Mouse (Mus musculus) embryonic fibroblast, embryonic 13.5 days (primary cell): Measurements from ENCODE around the gene Tmem212.

ENCODE experiments used
- CTCF ChIP-seq: IDR thresholded peaks from 2 replicates; pipeline ENCODE4 v1.5.1; 2011; ENCODE audit warnings: mild to moderate bottlenecking, control low read depth, low read length, moderate library complexity, borderline replicate concordance; ENCODE audit not compliant: insufficient read depth
- POLR2A ChIP-seq: IDR thresholded peaks from 2 replicates; pipeline ENCODE4 v1.6.1; 2011; ENCODE audit warnings: low read depth, mild to moderate bottlenecking, control low read depth, low read length, moderate library complexity

DNA sequence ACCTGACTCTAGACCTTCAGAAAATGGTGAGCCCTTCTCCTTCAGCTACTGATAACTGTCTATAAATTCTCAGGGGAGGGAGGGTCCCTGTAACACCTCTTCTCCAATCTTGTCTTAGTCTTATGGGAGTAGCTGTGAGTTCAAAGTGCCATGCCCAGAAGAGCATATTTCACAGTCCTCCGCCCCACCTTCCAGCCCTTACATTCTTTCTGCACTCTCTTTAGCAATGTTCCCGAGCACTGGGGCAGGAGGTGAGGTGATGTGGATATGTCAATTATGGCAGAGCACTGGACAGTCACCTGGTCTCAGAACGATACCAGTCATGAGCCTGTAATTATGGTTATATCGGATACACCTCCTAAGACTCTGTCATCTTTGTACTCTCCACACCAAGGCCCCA, 70.2 kb downstream of the Tmem212 start:
- TF ChIP-seq CTCF (no peak), POLR2A (no peak)
